Mouse (Mus musculus) heart, adult 2 months (tissue): Measurements from ENCODE around the gene Drc3.

ENCODE experiments used
- CTCF ChIP-seq: fragments of 200-600 bp; IDR thresholded peaks from 2 replicates; pipeline ENCODE4 v1.8.1; 2022; ENCODE audit warnings: antibody characterized with exemption, mild to moderate bottlenecking, moderate library complexity
- POLR2A ChIP-seq: fragments of 200-500 bp; IDR thresholded peaks from 2 replicates; pipeline ENCODE4 v1.6.1; 2011; ENCODE audit warnings: mild to moderate bottlenecking, low read depth, low read length, control low read depth; ENCODE audit not compliant: insufficient read depth

GRCm38 (mm10) chr11:60360631-60361201, 7.6 kb downstream of the Drc3 start:
- TF ChIP-seq POLR2A (no peak), CTCF (no peak)
